Mouse (Mus musculus): ENCODE data around the gene Pdxp.

The Pdxp gene

GRCm38 (mm10) chr15:78913632-78914090 lies at the start of gene Pdxp:
TSS of gene Pdxp (plus strand) at chr15:78913919.
- DNase-seq (ENCODE audit: low read depth in 1 of 2, low spot score in 2 of 2), result peak; percentile 84 to 86

GRCm38 (mm10) chr15:78868398-78868797 lies 45.3 kb upstream of the Pdxp start:
- no peak for DNase-seq (ENCODE audit: low read depth in 1 of 2, low spot score in 2 of 2)

DNA sequence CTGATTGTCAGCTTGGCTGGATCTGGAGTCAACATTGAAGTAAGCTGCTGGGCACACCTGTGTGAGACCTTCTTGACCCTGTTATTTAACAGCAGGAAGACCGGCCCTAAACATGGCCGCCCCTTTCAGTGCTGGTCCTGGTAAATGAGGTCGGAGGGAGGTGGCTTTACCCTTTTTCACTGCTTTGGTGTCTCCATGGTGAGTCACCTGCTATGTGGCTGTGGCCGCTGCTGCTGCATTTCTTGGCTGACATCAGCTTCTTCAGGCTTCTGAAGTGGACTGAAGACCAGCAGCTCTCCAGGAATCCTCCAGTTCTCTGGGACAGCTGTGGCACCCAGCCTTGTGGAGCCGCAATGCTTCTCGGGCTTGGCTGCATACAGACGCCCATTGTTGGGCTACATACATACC lies 44.9 kb upstream of the Pdxp start:
- DNase-seq (ENCODE audit: low read depth in 1 of 2, low spot score in 2 of 2), result no peak

- no peak for DNase-seq (ENCODE audit: low read depth in 1 of 2, low spot score in 2 of 2)
Measured at GRCm38 (mm10) chr15:78869775-78870174, 43.9 kb upstream of the Pdxp start.

GRCm38 (mm10) chr15:78872021-78872608 lies 41.6 kb upstream of the Pdxp start:
- DNase-seq (ENCODE audit: low read depth in 1 of 2, low spot score in 2 of 2), result no peak

- no peak for DNase-seq (ENCODE audit: low read depth in 1 of 2, low spot score in 2 of 2)
Measured at GRCm38 (mm10) chr15:78873803-78874435, 39.8 kb upstream of the Pdxp start.

GRCm38 (mm10) chr15:78874989-78875388 lies 38.7 kb upstream of the Pdxp start:
- DNase-seq (ENCODE audit: low read depth in 1 of 2, low spot score in 2 of 2), result no peak

DNA sequence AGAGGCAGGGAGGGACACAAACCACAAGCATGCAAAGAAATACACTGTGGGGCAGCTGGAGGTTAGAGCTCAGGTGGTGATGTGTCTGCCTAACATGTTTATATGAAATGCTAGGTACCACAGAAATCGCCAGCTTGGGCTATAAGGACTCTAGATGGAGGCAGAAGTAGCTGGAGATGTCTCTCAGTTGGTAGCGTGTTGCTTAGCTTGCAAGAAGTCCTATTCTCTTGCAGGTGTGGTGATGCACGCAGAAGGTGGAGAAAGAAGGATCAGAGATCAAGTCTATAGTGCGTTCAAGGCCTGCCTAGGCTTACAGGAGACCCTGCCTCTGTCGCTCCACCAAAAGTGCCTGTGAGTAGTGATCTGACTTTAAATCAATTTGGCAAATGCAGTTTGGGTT lies 38.2 kb upstream of the Pdxp start:
- no peak for DNase-seq (ENCODE audit: low read depth in 1 of 2, low spot score in 2 of 2)

GRCm38 (mm10) chr15:78876258-78876696 lies 37.4 kb upstream of the Pdxp start:
- DNase-seq (ENCODE audit: low read depth in 1 of 2, low spot score in 2 of 2), result no peak

- DNase-seq (ENCODE audit: low read depth in 1 of 2, low spot score in 2 of 2), result peak; percentile 79 to 91
Measured at GRCm38 (mm10) chr15:78876991-78877809, 36.5 kb upstream of the Pdxp start, which contains the start of gene Gga1. TSS of gene Gga1 (plus strand) at chr15:78877190.

DNA sequence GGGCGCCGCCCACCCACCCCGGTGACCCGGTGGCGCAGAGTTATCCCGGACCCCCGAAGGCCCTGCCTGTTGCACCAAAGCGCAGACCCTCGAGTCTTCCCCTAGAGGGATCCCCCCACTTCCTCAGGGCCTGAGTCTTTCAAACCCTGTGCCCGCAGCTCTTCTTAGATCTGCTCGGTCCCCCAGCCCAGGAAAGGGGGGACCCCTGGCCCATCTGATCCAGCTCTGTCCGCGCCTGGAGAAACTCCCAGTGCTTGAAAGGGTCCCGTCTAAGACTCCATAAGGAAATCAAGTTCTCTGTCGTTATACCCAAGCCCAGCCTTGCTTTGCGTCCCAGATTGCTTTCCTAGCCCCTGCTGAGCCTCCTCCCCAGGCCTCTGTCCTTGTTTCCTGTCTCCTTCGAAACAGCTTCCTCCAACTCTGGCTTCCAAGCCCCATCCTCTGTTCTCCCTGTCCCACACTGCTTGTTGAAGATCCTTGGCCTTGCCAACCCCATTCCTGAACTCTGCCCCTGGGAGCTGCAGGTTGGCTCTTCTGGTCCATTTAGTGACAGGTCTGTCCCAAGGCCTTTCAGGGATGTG lies 35.8 kb upstream of the Pdxp start:
- DNase-seq (ENCODE audit: low read depth in 1 of 2, low spot score in 2 of 2), result no peak

DNA sequence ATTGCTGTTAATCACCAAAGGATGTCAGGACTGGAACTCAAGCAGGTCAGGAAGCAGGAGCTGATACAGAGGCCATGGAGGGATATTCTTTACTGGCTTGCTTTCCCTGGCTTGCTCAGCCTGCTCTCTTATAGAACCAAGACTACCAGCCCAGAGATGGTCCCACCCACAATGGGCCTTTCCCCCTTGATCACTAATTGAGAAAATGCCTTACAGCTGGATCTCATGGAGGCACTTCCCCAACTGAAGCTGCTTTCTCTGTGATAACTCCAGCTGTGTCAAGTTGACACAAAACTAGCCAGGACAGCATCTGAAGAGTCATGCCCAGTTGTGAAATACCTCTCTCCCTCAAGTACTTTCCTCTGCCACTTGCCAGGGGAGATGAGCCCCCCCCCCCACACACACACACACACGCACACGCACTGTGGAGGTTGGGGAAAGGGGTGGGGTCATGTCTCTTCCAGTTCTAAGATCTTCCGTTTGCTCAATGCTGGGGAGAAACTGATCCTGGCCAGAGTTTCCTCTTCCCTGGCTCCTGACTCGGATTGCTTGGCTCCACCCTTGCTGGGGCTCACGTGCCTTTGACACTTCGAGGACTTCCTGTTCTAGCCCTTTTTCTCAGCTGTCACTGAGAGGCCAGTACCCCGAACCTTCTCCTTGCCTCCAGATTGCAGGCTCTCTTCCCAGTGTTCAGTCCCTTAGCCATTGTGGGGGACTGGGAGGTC lies 34.8 kb upstream of the Pdxp start:
- peak in 1 of 2 experiments; percentile 66 for DNase-seq (ENCODE audit: low read depth in 1 of 2, low spot score in 2 of 2)

- no peak for DNase-seq (ENCODE audit: low read depth in 1 of 2, low spot score in 2 of 2)
Measured at GRCm38 (mm10) chr15:78880432-78880831, 33.3 kb upstream of the Pdxp start.

- DNase-seq (ENCODE audit: low read depth in 1 of 2, low spot score in 2 of 2), result no peak
Measured at GRCm38 (mm10) chr15:78881828-78882227, 31.9 kb upstream of the Pdxp start.

GRCm38 (mm10) chr15:78889401-78889853 lies 24.3 kb upstream of the Pdxp start:
- DNase-seq (ENCODE audit: low read depth in 1 of 2, low spot score in 2 of 2), result no peak

DNA sequence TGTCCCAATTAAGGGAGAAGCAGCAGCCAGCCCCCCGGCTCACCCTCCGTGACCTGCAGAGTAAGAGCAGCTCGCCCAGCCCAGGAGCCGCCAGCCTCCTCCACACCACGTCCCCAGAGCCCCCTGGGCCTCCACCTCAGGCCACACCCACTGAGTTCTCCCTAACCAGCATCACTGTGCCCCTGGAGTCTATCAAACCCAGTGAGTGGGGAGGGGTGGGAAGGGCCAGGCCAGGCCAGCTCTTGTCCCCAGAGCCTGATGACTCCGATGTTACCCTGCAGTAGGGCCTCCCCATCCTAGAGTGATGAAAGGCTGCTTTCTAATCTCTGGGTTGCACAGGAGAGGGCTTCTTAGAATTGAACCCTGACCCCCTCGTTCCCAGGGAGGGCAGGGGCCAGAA lies 21.3 kb upstream of the Pdxp start:
- DNase-seq (ENCODE audit: low read depth in 1 of 2, low spot score in 2 of 2), result no peak

- peak in 1 of 2 experiments; percentile 27 for DNase-seq (ENCODE audit: low read depth in 1 of 2, low spot score in 2 of 2)
Measured at GRCm38 (mm10) chr15:78894726-78895125, 19.0 kb upstream of the Pdxp start.

DNA sequence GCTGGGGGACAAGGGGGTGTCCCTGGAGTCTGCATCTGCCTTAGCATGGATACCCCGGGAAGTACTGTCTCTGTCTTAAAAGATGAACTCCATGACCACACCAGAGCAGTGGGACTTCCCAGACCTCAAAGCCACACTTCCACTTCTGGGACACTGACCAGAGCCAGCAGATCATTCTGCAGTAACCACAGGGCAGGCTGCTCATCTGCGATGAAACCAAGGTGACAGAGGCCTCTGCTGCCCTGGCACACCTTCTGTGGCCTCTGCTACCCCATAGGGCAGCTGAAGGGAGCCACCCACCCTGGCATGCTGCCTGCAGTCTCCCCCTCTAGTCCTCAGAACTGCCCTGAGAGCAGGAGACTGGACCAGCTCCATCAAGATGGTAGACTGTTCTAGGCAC lies 18.0 kb upstream of the Pdxp start:
- DNase-seq (ENCODE audit: low read depth in 1 of 2, low spot score in 2 of 2), result peak in 1 of 2 experiments; percentile 49

DNA sequence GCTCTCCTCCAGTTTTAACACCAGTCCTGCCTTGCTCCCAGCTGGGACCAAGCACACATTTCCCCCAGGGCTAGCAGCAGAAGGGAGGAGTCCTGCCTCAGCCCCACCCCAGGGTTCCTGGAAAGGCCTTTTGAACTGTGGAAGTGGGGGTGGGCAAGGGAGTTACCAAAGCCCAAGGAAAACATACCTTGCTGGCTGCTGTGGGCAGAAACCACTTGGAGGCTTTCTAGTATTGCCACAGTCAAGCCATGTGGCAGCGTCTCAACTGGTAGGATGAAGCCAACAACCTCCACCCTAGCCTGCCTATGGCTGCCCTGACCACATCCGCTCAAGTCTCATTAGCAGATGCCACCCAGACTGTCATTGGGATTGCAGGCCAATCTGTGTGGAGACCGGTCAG lies 17.6 kb upstream of the Pdxp start:
- peak in 1 of 2 experiments; percentile 35 for DNase-seq (ENCODE audit: low read depth in 1 of 2, low spot score in 2 of 2)

GRCm38 (mm10) chr15:78897488-78897887 lies 16.2 kb upstream of the Pdxp start:
- no peak for DNase-seq (ENCODE audit: low read depth in 1 of 2, low spot score in 2 of 2)

DNA sequence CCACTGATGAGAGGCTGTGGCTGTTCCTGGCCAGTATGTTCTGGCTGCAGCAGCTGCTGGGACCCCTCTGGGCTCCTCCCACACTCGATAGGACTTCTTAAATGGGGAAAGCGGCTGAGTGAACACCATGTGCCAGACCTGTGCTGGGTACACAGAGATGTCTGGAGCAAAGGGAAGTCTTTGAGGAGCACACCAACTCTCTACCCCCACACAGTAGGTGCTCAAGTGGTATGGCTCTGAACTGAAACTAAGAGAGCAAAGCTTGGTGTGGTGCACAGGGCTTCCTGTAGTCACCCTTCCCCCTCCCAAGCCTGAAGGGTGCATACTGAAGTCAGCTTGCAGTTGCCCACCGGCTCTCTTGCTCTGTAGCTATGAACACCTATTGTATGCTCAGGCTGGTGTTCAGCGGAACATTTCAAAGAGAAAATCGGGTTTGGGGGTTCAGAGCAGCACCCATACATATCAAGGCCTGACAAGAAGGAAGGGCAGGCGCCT lies 15.2 kb upstream of the Pdxp start:
- DNase-seq (ENCODE audit: low read depth in 1 of 2, low spot score in 2 of 2), result no peak
